Mouse (Mus musculus) testis, postnatal 14 days (tissue): ENCODE results near the gene Abi3bp.

Source experiments
- DNase-seq: peaks from one replicate; pipeline ENCODE4 v3.0.0; 2021; ENCODE audit warnings: low spot score

Abi3bp gene

GRCm38 (mm10) chr16:56686747-56687146 is 209.1 kb downstream of the Abi3bp start:
- DNase-seq, result no peak

GRCm38 (mm10) chr16:56690715-56691114 is 213.0 kb downstream of the Abi3bp start:
- no peak for DNase-seq

DNA sequence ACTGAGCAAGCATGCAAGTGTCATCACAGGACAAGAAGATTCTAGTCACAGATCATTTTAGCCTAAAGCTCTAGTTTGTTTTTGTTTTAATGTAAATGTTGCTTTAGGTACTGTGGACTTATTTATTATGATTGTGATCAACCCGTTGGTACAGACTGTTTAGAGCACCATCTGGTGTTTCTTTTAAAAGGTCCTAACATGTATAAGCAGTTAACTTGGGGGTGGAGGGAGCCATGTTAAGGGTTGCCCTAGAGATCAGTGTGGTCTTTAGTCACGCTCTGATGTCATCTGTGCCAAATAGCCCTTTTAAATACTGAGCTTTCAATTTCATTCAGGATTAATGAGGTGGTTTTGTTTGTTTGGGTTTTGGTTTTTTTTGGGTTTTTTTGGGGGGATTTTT is 218.8 kb downstream of the Abi3bp start:
- no peak for DNase-seq

DNA sequence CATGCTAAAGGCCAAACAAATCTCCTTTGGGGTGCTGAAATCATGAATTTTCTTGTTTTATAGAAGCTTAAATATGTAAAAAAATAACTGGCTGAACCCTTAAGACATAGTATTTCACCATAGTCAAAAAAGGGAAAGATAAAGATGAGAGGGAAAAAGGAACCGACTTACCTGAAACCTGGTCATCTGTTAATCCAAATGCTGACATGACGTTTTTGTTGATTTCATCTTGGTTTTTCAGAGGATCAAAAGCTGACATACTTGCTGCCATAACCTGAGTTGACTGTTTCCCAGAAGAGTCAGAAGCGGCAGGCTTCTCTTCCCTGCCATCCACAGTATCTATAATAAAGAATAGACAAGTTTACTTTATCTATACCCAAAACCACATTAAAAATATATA is 223.2 kb downstream of the Abi3bp start:
- no peak for DNase-seq

- no peak for DNase-seq
These were observed 228.1 kb downstream of the Abi3bp start for GRCm38 (mm10) chr16:56705731-56706130.

DNA sequence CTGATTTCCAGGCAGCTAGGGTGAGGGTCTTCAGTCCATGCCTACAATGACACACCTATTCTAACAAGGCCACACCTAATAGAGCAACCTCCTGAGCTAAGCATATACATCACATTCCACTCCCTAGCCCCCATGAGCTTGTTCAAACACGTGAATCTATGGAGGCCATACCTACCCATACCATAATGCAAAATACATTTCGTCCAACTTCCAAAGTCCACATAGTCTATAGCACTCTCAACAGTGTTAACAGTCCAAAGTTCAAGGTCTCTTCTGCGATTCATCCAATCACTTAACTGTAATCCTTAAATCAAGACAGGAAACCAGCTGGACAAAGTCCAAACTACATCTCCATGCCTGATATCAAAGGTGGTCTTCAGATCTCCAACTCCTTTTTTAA is 232.4 kb downstream of the Abi3bp start:
- DNase-seq, result no peak

- no peak for DNase-seq
These were observed 237.9 kb downstream of the Abi3bp start for GRCm38 (mm10) chr16:56715608-56716007.

- DNase-seq, result no peak
These were observed 239.0 kb downstream of the Abi3bp start for GRCm38 (mm10) chr16:56716557-56717179.

DNA sequence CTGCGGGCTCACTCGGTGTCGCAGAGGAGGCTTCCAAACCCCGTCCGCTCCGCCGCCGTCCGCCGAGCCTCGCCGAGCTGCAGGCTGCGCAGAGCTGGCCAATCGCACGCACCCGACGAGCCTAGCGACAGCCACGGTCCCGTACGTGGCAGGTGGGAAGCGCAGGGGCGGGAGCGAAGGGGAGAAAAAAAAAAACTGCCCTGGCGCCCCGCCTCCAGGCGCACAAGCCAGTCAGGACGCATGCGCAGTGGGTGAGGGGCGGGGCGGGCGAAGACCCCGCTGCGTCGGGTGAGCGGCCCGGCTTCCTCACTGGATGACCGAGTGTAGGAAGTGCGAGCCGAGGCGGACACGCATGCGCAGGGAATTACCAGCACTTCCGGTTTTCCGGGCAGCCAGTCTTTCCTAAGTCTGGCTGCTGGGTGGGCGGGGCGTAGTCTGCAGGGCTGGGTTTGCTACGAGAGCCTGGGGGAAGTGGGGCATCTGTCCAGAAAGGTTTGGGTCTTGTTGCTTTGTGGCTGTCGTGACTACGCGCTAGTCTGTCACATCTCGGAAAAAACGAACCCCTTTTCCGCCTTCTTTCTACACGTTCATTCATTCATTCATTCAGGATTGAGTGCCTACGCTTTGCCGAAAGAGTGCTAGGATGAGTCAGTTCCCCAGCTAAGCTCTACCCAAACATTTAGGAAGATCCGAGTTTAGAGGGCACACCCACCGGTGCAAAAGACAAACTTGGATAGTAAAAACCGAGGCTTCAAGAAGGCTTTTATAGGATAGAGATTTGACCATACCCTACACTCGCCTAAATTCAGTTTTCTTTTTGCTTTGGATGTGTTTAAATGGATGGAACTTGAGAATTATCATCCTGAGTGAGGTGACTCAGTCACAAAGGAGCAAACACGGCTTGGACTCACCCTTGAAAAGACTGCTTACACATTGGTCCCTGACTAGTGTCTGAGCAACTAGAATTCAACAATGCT is 239.8 kb downstream of the Abi3bp start, which contains the start of gene Tfg:
TSS of gene Tfg (minus strand) at position 227 of the 977 bp plus-strand sequence.
- DNase-seq, result peak; percentile 99

DNA sequence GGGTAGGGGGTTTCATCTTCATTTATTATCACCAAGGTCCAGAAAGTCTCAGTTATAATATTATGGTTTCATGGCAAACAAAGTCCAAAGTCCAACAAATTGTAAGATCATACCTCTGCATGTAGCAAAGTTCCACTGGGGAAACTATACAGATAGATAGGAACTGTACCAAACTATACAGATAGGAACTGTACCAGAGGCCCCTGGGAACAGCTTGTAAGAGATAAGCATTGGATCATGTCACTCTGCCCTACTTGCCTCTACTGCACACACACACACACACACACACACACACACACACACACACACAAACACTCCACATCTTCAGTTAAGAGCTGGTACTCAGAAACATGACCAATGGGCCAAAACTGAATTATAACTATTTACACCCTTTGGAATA is 241.4 kb downstream of the Abi3bp start:
- no peak for DNase-seq

DNA sequence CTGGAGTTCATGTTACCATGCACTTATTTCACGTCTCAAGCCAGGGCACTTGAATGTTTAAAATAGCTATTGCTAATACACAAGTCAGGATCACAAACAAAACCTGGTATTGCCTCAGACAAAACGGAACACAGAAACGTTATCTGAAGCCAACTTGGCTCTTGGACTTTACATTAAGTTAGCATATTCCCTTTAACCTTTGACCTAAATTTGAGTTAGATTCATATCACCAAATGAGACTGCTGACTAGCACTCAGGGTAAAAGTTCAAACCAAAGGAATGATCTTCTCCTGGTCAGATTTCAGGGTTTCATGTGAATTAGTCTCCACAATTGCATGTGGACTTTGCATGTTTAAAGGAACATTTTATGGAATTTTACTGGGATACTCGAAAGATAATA is 244.7 kb downstream of the Abi3bp start:
- DNase-seq, result no peak

DNA sequence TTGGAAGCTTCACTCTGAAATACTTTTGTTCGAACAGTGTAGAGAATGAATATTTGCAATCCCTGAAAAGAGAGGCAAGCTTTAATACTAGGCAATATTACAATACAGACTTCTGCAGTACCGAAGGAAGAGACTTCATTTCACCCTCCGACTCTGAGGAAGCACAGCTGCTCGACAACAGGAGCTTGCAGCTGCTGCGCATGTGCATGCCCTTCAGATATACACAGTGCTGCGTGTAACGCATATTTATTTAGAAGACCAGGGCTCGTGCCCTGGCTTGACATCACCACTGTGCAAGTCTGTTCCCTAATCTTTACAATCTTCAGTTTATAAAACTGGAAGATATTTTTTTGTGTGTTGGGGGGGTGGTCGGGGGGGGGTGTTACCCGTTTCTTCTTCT is 247.2 kb downstream of the Abi3bp start:
- no peak for DNase-seq

DNA sequence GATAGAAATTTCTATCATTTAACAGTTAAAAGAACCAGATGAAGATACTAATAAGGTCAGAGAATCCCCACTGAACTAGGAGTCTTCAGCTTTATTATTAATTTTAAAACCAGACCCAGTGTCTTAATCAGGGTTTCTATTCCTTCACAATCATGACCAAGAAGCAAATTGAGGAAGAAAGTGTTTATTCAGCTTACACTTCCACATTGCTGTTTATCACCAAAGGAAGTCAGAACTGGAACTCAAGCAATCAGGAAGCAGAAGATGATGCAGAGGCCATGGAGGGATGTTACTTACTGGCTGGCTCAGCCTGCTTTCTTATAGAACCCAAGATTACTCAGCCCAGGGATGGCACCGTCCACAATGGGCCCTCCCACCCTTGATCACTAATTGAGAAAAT is 251.4 kb downstream of the Abi3bp start:
- DNase-seq, result no peak
